Mouse (Mus musculus) midbrain, embryonic 12.5 days (tissue): Measurements from ENCODE around the gene Ssc5d. TPM values are rescaled to one million over a fixed set of nuclear protein-coding genes. Genes with fewer than 3 reads are reported as not detected.
"Not testable (repeated sequence)": the region's sequence is repeated elsewhere in the genome, so short reads cannot be mapped to it uniquely, and the experiment has no call there.

Experiments used
- ATAC-seq: fragments of 200-750 bp; cut with Nextera tagmentation; 2 replicates; pipeline ENCODE4 v1.8.0; 2017; ENCODE audit warnings: low read depth, moderate TSS enrichment, moderate library complexity; ENCODE audit not compliant: low FRiP score
- H3K27ac ChIP-seq: fragments of 300-500 bp; sonication (generic); replicated peaks from 2 replicates; pipeline ENCODE4 v1.5.1; 2016; ENCODE audit warnings: mild to moderate bottlenecking
- H3K27me3 ChIP-seq: fragments of 300-500 bp; sonication (generic); 2 replicates; pipeline ENCODE4 v1.6.1; 2016; ENCODE audit warnings: mild to moderate bottlenecking
- H3K36me3 ChIP-seq: fragments of 300-500 bp; sonication (generic); 2 replicates; pipeline ENCODE4 v1.6.1; 2016
- H3K4me1 ChIP-seq: fragments of 300-500 bp; sonication (generic); 2 replicates; pipeline ENCODE4 v1.6.1; 2016
- H3K4me2 ChIP-seq: fragments of 300-500 bp; sonication (generic); replicated peaks from 2 replicates; pipeline ENCODE4 v1.6.1; 2016; ENCODE audit warnings: mild to moderate bottlenecking, moderate library complexity
- H3K4me3 ChIP-seq: fragments of 300-500 bp; sonication (generic); 2 replicates; pipeline ENCODE4 v1.5.1; 2016; ENCODE audit warnings: mild to moderate bottlenecking
- H3K9ac ChIP-seq: fragments of 300-500 bp; sonication (generic); replicated peaks from 2 replicates; pipeline ENCODE4 v1.6.1; 2016; ENCODE audit warnings: mild to moderate bottlenecking, moderate library complexity
- H3K9me3 ChIP-seq: fragments of 300-500 bp; sonication (generic); 2 replicates; pipeline ENCODE4 v1.6.1; 2016; ENCODE audit warnings: mild to moderate bottlenecking
- WGBS: fragments of 180-500 bp; shearing (Covaris S2); methylation state at CpG from one replicate; pipeline ENCODE4 v1.1.7; 2016; 5-methylcytosine and 5-hydroxymethylcytosine counted together
- polyA plus RNA-seq: library from polyadenylated mRNA; unstranded; fragments of >200 nt; fragmentation: Nextera tagmentation; extraction: Ambion mirVana; gene quantifications from 2 replicates; pipeline ENCODE4 v1.2.1, GENCODE M21; 2016

The Ssc5d gene
- 1.6 and 2.0 TPM in 2 replicates for polyA plus RNA-seq

GRCm38 (mm10) chr7:4925441-4926381, at the start of gene Ssc5d:
Gene Ssc5d, plus strand, starts transcription at chr7:4925785.
- no peaks in the 10 kb centered on the region for H3K9me3 ChIP-seq
- 2% methylated on average over 6 of the region's 6 CpGs for WGBS
- peaks cover 8% of the 10 kb centered on the region for H3K36me3 ChIP-seq
- H3K27ac ChIP-seq, result peak within 1 kb of the TSS; percentile 98
- peaks cover 62% of the 10 kb centered on the region for H3K4me1 ChIP-seq
- H3K27me3 ChIP-seq, result no peaks in the 10 kb centered on the region
- peak within 1 kb of the TSS; percentile 46 for H3K9ac ChIP-seq
- peak; percentile 34 for ATAC-seq
- no peak within 1 kb of the TSS for H3K4me3 ChIP-seq
- H3K4me2 ChIP-seq, result peak within 1 kb of the TSS; percentile 78

- peak within 1 kb of the TSS; percentile 50 for H3K4me3 ChIP-seq
- H3K4me2 ChIP-seq, result peak within 1 kb of the TSS; percentile 84
- H3K9me3 ChIP-seq, result no peaks in the 10 kb centered on the region
- 1% methylated on average over 22 of the region's 22 CpGs for WGBS
- ATAC-seq, result peak; percentile 100
- H3K27ac ChIP-seq, result no peak within 1 kb of the TSS; the same call in 1 of the 2 replicates
- peak within 1 kb of the TSS; percentile 28; the same call in 1 of the 2 replicates for H3K9ac ChIP-seq
- no peaks in the 10 kb centered on the region for H3K36me3 ChIP-seq
- peaks cover 14% of the 10 kb centered on the region for H3K4me1 ChIP-seq
- H3K27me3 ChIP-seq, result peaks cover 6% of the 10 kb centered on the region; the same call in 1 of the 2 replicates
Measured at GRCm38 (mm10) chr7:4876753-4877221, 48.8 kb upstream of the Ssc5d start, which contains the start of gene Isoc2a. Gene Isoc2a, plus strand, starts transcription at chr7:4877153.

- H3K27ac ChIP-seq, result no peak overlapping the region
- H3K27me3 ChIP-seq, result peaks cover 6% of the 10 kb centered on the region; the same call in 1 of the 2 replicates
- WGBS, result 9% methylated on average over 11 of the region's 11 CpGs
- H3K4me2 ChIP-seq, result peak overlapping the region; percentile 84
- H3K9ac ChIP-seq, result no peak overlapping the region; the same call in 1 of the 2 replicates
- ATAC-seq, result peak; percentile 47
- peak overlapping the region; percentile 50 for H3K4me3 ChIP-seq
- H3K4me1 ChIP-seq, result peaks cover 14% of the 10 kb centered on the region
- H3K36me3 ChIP-seq, result no peaks in the 10 kb centered on the region
- 0 out of 2 replicates have a peak, but pooled peaks cover 4% of the 10 kb centered on the region for H3K9me3 ChIP-seq
Measured at GRCm38 (mm10) chr7:4877226-4877625, 48.4 kb upstream of the Ssc5d start.

GRCm38 (mm10) chr7:4878186-4878585, 47.4 kb upstream of the Ssc5d start:
- H3K4me2 ChIP-seq, result no peak overlapping the region
- no peak overlapping the region for H3K27ac ChIP-seq
- H3K4me1 ChIP-seq, result peaks cover 14% of the 10 kb centered on the region
- no peak for ATAC-seq
- no peaks in the 10 kb centered on the region for H3K36me3 ChIP-seq
- H3K27me3 ChIP-seq, result peaks cover 6% of the 10 kb centered on the region; the same call in 1 of the 2 replicates
- 0 out of 2 replicates have a peak, but pooled peaks cover 5% of the 10 kb centered on the region for H3K9me3 ChIP-seq
- H3K9ac ChIP-seq, result no peak overlapping the region
- no peak overlapping the region for H3K4me3 ChIP-seq

GRCm38 (mm10) chr7:4879036-4879435, 46.5 kb upstream of the Ssc5d start:
- not testable (repeated sequence) for H3K9ac ChIP-seq, H3K27ac ChIP-seq, H3K36me3 ChIP-seq, ATAC-seq, H3K4me2 ChIP-seq, H3K4me3 ChIP-seq, H3K27me3 ChIP-seq, H3K9me3 ChIP-seq
- H3K4me1 ChIP-seq, result peaks cover 14% of the 10 kb centered on the region
- WGBS, result 81% methylated on average over 1 of the region's 1 CpGs

- Histone ChIP-seq H3K27ac (no peak overlapping the region), H3K9ac (no peak overlapping the region), H3K36me3 (no peaks in the 10 kb centered on the region), H3K4me2 (no peak overlapping the region), H3K9me3 (0 out of 2 replicates have a peak, but pooled peaks cover 5% of the 10 kb centered on the region), H3K27me3 (no peaks in the 10 kb centered on the region), H3K4me3 (no peak overlapping the region), H3K4me1 (no peaks in the 10 kb centered on the region)
- no peak for ATAC-seq
- WGBS, result 87% methylated on average over 4 of the region's 4 CpGs
Measured at GRCm38 (mm10) chr7:4886680-4887079, 38.9 kb upstream of the Ssc5d start.

- Histone ChIP-seq H3K27me3 (peaks cover 16% of the 10 kb centered on the region), H3K4me2 (no peak overlapping the region), H3K27ac (no peak overlapping the region), H3K9ac (no peak overlapping the region), H3K4me1 (peaks cover 6% of the 10 kb centered on the region; the same call in 1 of the 2 replicates), H3K36me3 (no peaks in the 10 kb centered on the region), H3K9me3 (no peaks in the 10 kb centered on the region), H3K4me3 (no peak overlapping the region)
- no peak for ATAC-seq
- 72% methylated on average over 11 of the region's 11 CpGs for WGBS
Measured at GRCm38 (mm10) chr7:4895186-4895585, 30.4 kb upstream of the Ssc5d start.

- peak; percentile 54 for ATAC-seq
Measured at GRCm38 (mm10) chr7:4898851-4899648, 26.5 kb upstream of the Ssc5d start.

GRCm38 (mm10) chr7:4899649-4900522, 25.7 kb upstream of the Ssc5d start:
- WGBS, result 7% methylated on average over 19 of the region's 19 CpGs
- no peak for ATAC-seq
- peak overlapping the region; percentile 37 for H3K9ac ChIP-seq

More at GRCm38 (mm10) chr7:4898851-4899648, 26.5 kb upstream of the Ssc5d start:
- H3K4me2 ChIP-seq, result peak overlapping the region; percentile 48
- H3K9me3 ChIP-seq, result 0 out of 2 replicates have a peak, but pooled peaks cover 3% of the 10 kb centered on the region
- peak overlapping the region; percentile 19 for H3K4me3 ChIP-seq
- H3K27me3 ChIP-seq, result peaks cover 16% of the 10 kb centered on the region
- H3K4me1 ChIP-seq, result peaks cover 6% of the 10 kb centered on the region; the same call in 1 of the 2 replicates
- no peak overlapping the region for H3K9ac ChIP-seq
- H3K27ac ChIP-seq, result no peak overlapping the region
- 22% methylated on average over 15 of the region's 18 CpGs for WGBS
- H3K36me3 ChIP-seq, result no peaks in the 10 kb centered on the region

GRCm38 (mm10) chr7:4900523-4900851, 25.1 kb upstream of the Ssc5d start:
- ATAC-seq, result no peak
- 14% methylated on average over 11 of the region's 11 CpGs for WGBS
- Histone ChIP-seq H3K4me2 (peak overlapping the region; percentile 48), H3K9ac (no peak overlapping the region), H3K4me1 (peaks cover 6% of the 10 kb centered on the region; the same call in 1 of the 2 replicates), H3K9me3 (peaks cover 6% of the 10 kb centered on the region; the same call in 1 of the 2 replicates), H3K36me3 (no peaks in the 10 kb centered on the region), H3K27ac (no peak overlapping the region), H3K4me3 (no peak overlapping the region), H3K27me3 (peaks cover 16% of the 10 kb centered on the region)

More at GRCm38 (mm10) chr7:4899649-4900522, 25.7 kb upstream of the Ssc5d start:
- H3K27ac ChIP-seq, result no peak overlapping the region
- peak overlapping the region; percentile 48 for H3K4me2 ChIP-seq
- H3K4me1 ChIP-seq, result peaks cover 6% of the 10 kb centered on the region; the same call in 1 of the 2 replicates
- H3K36me3 ChIP-seq, result no peaks in the 10 kb centered on the region
- H3K9me3 ChIP-seq, result peaks cover 6% of the 10 kb centered on the region; the same call in 1 of the 2 replicates
- peak overlapping the region; percentile 19 for H3K4me3 ChIP-seq
- H3K27me3 ChIP-seq, result peaks cover 16% of the 10 kb centered on the region
